Mouse (Mus musculus) lung, embryonic 16.5 days (tissue): ENCODE measurements at regions not wholly inside any gene's neighbourhood (a gene's known extent, or its start where the extent isn't known, plus 50 kb on each side); places are given as distances from the start of the nearest gene placed in this dataset.

Source experiments
- ATAC-seq: fragments of 200-750 bp; cut with Nextera tagmentation; 2 replicates; pipeline ENCODE4 v1.8.0; 2017; ENCODE audit warnings: low read depth, mild to moderate bottlenecking, moderate library complexity
- H3K27ac ChIP-seq: fragments of 300-500 bp; sonication (generic); 2 replicates; pipeline ENCODE4 v1.5.1; 2014; ENCODE audit warnings: mild to moderate bottlenecking, control low read depth, low read length
- H3K27me3 ChIP-seq: fragments of 300-500 bp; sonication (generic); 2 replicates; pipeline ENCODE4 v1.6.1; 2014; ENCODE audit warnings: low read depth, low read length, mixed read lengths; ENCODE audit not compliant: control insufficient read depth, insufficient read depth
- H3K36me3 ChIP-seq: fragments of 300-500 bp; sonication (generic); 2 replicates; pipeline ENCODE4 v1.6.1; 2014; ENCODE audit warnings: low read length; ENCODE audit not compliant: control insufficient read depth, insufficient read depth
- H3K4me1 ChIP-seq: fragments of 300-500 bp; sonication (generic); replicated peaks from 2 replicates; pipeline ENCODE4 v1.6.1; 2014; ENCODE audit warnings: low read length, mixed read lengths; ENCODE audit not compliant: control insufficient read depth, insufficient read depth
- H3K4me2 ChIP-seq: fragments of 300-500 bp; sonication (generic); 2 replicates; pipeline ENCODE4 v1.6.1; 2014; ENCODE audit warnings: low read depth, low read length, control low read depth
- H3K4me3 ChIP-seq: fragments of 300-500 bp; sonication (generic); 2 replicates; pipeline ENCODE4 v1.5.1; 2014; ENCODE audit warnings: mild to moderate bottlenecking, low read length, control low read depth
- H3K9ac ChIP-seq: fragments of 300-500 bp; sonication (generic); 2 replicates; pipeline ENCODE4 v1.6.1; 2014; ENCODE audit warnings: low read length, control low read depth
- H3K9me3 ChIP-seq: fragments of 300-500 bp; sonication (generic); 2 replicates; pipeline ENCODE4 v1.6.1; 2016; ENCODE audit warnings: low read length; ENCODE audit not compliant: control insufficient read depth
- WGBS: fragments of 180-500 bp; shearing (Covaris S2); extraction: QIAGEN DNeasy Blood & Tissue Kit; methylation state at CpG from one replicate; pipeline ENCODE4 v1.1.7; 2014; 5-methylcytosine and 5-hydroxymethylcytosine counted together

- no peak overlapping the region for H3K4me2 ChIP-seq
- H3K36me3 ChIP-seq = no peaks in the 10 kb centered on the region
- no peaks in the 10 kb centered on the region for H3K9me3 ChIP-seq
- H3K27ac ChIP-seq = no peak overlapping the region
- no peak overlapping the region for H3K9ac ChIP-seq
- H3K4me3 ChIP-seq = no peak overlapping the region
- WGBS = 51% methylated on average over 6 of the region's 6 CpGs
- peak; percentile 80; the same call in 1 of the 2 replicates for ATAC-seq
- H3K27me3 ChIP-seq = no peaks in the 10 kb centered on the region
- H3K4me1 ChIP-seq = peaks cover 5% of the 10 kb centered on the region; the same call in 1 of the 2 replicates
Observed at GRCm38 (mm10) chr3:36340889-36341533, 118.9 kb upstream of the Qrfpr start.

DNA sequence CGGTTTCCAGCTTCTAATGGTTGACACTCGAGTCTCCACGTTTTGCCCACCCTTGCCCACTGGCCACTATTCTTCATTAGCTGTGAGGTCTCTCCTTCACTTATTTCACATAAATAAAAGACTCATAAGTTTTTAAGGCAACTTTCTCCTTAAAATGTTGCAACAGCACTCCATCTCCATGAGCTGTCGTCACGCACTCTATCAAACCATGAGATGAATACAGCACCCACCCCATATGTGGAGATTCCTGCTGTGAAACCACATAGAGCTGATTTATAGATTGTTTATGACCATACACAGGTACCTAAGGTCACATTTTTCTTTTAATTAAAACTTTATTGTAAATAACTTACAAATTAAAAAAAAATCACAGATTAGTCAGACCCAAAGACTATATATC lies 117.5 kb upstream of the Qrfpr start:
- 76% methylated on average over 5 of the region's 5 CpGs for WGBS
- Histone ChIP-seq H3K4me2 (no peak overlapping the region), H3K4me1 (peaks cover 5% of the 10 kb centered on the region; the same call in 1 of the 2 replicates), H3K27ac (no peak overlapping the region), H3K36me3 (no peaks in the 10 kb centered on the region), H3K27me3 (no peaks in the 10 kb centered on the region), H3K9ac (no peak overlapping the region), H3K4me3 (no peak overlapping the region), H3K9me3 (no peaks in the 10 kb centered on the region)
- no peak for ATAC-seq

- WGBS = 75% methylated on average over 5 of the region's 5 CpGs
- H3K4me2 ChIP-seq = no peak overlapping the region
- H3K27ac ChIP-seq = no peak overlapping the region
- no peaks in the 10 kb centered on the region for H3K4me1 ChIP-seq
- no peaks in the 10 kb centered on the region for H3K9me3 ChIP-seq
- no peaks in the 10 kb centered on the region for H3K36me3 ChIP-seq
- ATAC-seq = no peak
- no peaks in the 10 kb centered on the region for H3K27me3 ChIP-seq
- no peak overlapping the region for H3K4me3 ChIP-seq
- no peak overlapping the region for H3K9ac ChIP-seq
Observed at GRCm38 (mm10) chr3:36334279-36334678, 112.2 kb upstream of the Qrfpr start.

GRCm38 (mm10) chr3:36332016-36332415 lies 109.9 kb upstream of the Qrfpr start:
- no peaks in the 10 kb centered on the region for H3K9me3 ChIP-seq
- no peak overlapping the region for H3K4me3 ChIP-seq
- H3K27ac ChIP-seq = no peak overlapping the region
- H3K4me1 ChIP-seq = no peaks in the 10 kb centered on the region
- whole genome bisulfite sequencing = 85% methylated on average over 6 of the region's 6 CpGs
- no peaks in the 10 kb centered on the region for H3K27me3 ChIP-seq
- no peak overlapping the region for H3K4me2 ChIP-seq
- H3K36me3 ChIP-seq = no peaks in the 10 kb centered on the region
- no peak for ATAC-seq
- no peak overlapping the region for H3K9ac ChIP-seq

- Histone ChIP-seq H3K27ac (no peak overlapping the region), H3K4me2 (no peak overlapping the region), H3K9me3 (no peaks in the 10 kb centered on the region), H3K27me3 (no peaks in the 10 kb centered on the region), H3K4me1 (no peaks in the 10 kb centered on the region), H3K36me3 (no peaks in the 10 kb centered on the region), H3K9ac (no peak overlapping the region), H3K4me3 (no peak overlapping the region)
- 33% methylated on average over 9 of the region's 9 CpGs for WGBS
- ATAC-seq = peak; percentile 17; the same call in 1 of the 2 replicates
Observed at GRCm38 (mm10) chr3:36330656-36331055, 108.5 kb upstream of the Qrfpr start.

- Histone ChIP-seq H3K27ac (no peak overlapping the region), H3K9me3 (no peaks in the 10 kb centered on the region), H3K27me3 (no peaks in the 10 kb centered on the region), H3K4me2 (no peak overlapping the region), H3K36me3 (no peaks in the 10 kb centered on the region), H3K9ac (no peak overlapping the region), H3K4me3 (no peak overlapping the region), H3K4me1 (no peaks in the 10 kb centered on the region)
- WGBS = 58% methylated on average over 7 of the region's 7 CpGs
- peak; percentile 56; the same call in 1 of the 2 replicates for ATAC-seq
Observed at GRCm38 (mm10) chr3:36329631-36330030, 107.5 kb upstream of the Qrfpr start.

DNA sequence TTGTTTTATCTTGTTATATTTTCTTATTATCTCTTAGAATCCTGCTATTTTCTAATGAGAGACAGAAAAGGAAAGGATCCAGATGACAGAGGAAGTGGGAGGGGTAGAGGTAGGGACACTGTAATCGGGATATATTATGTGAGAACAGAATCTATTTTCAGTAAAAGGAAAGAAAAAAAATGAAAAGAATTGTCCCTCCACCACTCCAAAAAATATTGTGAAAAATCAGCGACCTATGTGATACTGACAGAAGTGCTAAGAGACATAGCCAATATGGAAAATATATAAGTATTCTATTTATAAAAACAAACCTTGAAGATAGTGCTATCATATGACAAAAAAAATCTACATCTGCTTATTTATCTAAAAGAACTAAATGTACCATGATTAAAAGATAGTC lies 106.8 kb upstream of the Qrfpr start:
- Histone ChIP-seq H3K9ac (no peak overlapping the region), H3K9me3 (no peaks in the 10 kb centered on the region), H3K4me3 (no peak overlapping the region), H3K27me3 (no peaks in the 10 kb centered on the region), H3K4me2 (no peak overlapping the region), H3K36me3 (no peaks in the 10 kb centered on the region), H3K4me1 (no peaks in the 10 kb centered on the region), H3K27ac (no peak overlapping the region)
- peak; percentile 34; the same call in 1 of the 2 replicates for ATAC-seq
- 32% methylated on average over 2 of the region's 2 CpGs for WGBS

DNA sequence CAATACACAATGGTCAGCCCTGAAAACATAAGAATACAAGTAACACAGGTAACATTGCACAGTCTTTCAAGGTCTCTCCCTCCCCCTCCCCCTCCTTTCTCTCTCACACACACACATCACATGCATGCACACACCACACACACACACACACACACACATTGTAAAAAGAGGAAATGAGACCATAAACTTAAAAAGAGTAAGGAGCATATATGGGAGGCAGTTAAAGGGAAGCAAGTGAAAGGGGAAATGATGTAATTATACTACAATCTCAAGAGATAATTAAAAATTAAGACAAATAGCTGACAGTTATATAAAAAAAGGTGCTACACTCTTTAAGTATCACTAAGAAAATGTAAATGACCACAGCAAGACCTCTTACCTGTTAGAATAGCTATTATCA lies 96.5 kb upstream of the Qrfpr start:
- Histone ChIP-seq H3K4me2 (no peak overlapping the region), H3K4me1 (no peaks in the 10 kb centered on the region), H3K27ac (no peak overlapping the region), H3K4me3 (no peak overlapping the region), H3K9me3 (no peaks in the 10 kb centered on the region), H3K36me3 (no peaks in the 10 kb centered on the region), H3K9ac (no peak overlapping the region), H3K27me3 (no peaks in the 10 kb centered on the region)
- ATAC-seq = no peak

DNA sequence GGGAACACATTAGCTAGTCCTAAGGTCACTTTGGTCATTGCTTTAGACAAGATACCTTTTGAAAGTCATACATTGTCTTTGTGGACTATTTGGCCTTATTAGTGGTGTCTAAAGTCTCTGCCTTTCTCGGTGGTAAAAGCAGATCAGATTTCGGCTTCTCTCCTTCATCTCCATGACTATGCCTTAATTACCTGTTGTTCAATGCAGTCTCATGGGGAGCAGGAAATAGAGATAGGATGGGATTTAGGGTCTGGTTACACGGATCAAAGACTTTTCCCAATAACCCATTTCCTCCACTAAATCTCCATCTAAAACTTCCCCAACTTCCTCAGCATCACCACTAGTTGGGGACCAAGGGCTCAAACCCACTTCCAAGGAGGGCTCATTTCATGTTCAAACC lies 89.2 kb upstream of the Qrfpr start:
- Histone ChIP-seq H3K36me3 (no peaks in the 10 kb centered on the region), H3K27ac (no peak overlapping the region), H3K27me3 (no peaks in the 10 kb centered on the region), H3K9me3 (no peaks in the 10 kb centered on the region), H3K9ac (no peak overlapping the region), H3K4me1 (no peaks in the 10 kb centered on the region), H3K4me3 (no peak overlapping the region), H3K4me2 (no peak overlapping the region)
- 21% methylated on average over 3 of the region's 3 CpGs for WGBS
- no peak for ATAC-seq
